32 mouse cellular contexts compared by ENCODE assay signal in the genomic region with DNA sequence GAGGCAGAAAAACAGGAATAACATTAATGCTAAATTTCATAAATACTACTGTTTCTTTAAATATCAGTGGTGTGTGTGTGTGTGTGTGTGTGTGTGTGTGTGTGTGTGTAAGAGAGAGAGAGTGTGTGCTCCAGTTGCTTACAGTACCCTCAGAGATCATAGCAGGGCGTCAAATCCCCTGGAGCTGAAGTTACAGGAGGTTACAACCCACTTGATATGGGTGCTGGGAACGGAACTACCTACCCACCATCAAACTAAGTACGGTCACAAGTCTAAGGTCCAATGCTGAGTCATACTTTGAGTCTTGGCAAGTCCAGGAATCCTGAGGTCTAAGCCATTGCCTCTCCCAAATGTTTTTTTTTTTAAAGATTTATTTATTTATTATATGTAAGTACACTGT. TPM values are rescaled to one million over a fixed set of nuclear protein-coding genes. Genes with fewer than 3 reads are reported as not detected.
"Had no signal": no experiment of that assay in that cellular context is flagged by ENCODE, and none has a peak within 500 bp of the region (broad histone marks: within the 10 kb centered on the region; RNA-seq: fewer than 3 reads in every experiment).

No protein-coding gene starts in this region.

RNA-seq across cellular contexts. Expression of gene Apol9b, which starts 1.1 kb away (rescaled TPM):
- total RNA-seq: left cerebral cortex, postnatal 25 days; megakaryocyte progenitor cell, adult 5-6 weeks; megakaryocyte, adult 5-6 weeks; monocyte, adult 5-6 weeks had no signal
- polyA plus RNA-seq: limb, embryonic 10.5 days; limb, embryonic 11.5 days; limb, embryonic 12.5 days; limb, embryonic 13.5 days; liver, embryonic 11.5 days; liver, embryonic 12.5 days; liver, embryonic 13.5 days; liver, embryonic 16.5 days; lung, embryonic 14.5 days; lung, embryonic 15.5 days; midbrain, embryonic 10.5 days; midbrain, embryonic 11.5 days; midbrain, embryonic 12.5 days; midbrain, embryonic 13.5 days; midbrain, embryonic 14.5 days; midbrain, embryonic 15.5 days; midbrain, embryonic 16.5 days; midbrain, postnatal 0 days; neural tube, embryonic 11.5 days; neural tube, embryonic 12.5 days had no signal

RNA-seq across cellular contexts. Expression of gene Apol8, which starts 29.1 kb away (rescaled TPM):
- total RNA-seq: midbrain, postnatal 0 days had no signal
- polyA plus RNA-seq: limb, embryonic 11.5 days; limb, embryonic 13.5 days; lung, adult 2 months; lung, embryonic 14.5 days; lung, embryonic 15.5 days; macrophage had no signal

RNA-seq across cellular contexts. Expression of gene Apol7e, which starts 29.1 kb away (rescaled TPM):
- total RNA-seq: left cerebral cortex, postnatal 10 days; left cerebral cortex, postnatal 36 days; left cerebral cortex, postnatal 4 days; midbrain, postnatal 0 days had no signal
- polyA plus RNA-seq: limb, embryonic 10.5 days; limb, embryonic 11.5 days; limb, embryonic 12.5 days; limb, embryonic 13.5 days; liver, embryonic 11.5 days; liver, embryonic 12.5 days; liver, embryonic 13.5 days; liver, embryonic 16.5 days; lung, embryonic 14.5 days; lung, embryonic 16.5 days; lung, postnatal 0 days; midbrain, embryonic 10.5 days; midbrain, embryonic 11.5 days; midbrain, embryonic 12.5 days; midbrain, embryonic 13.5 days; midbrain, embryonic 14.5 days; midbrain, embryonic 15.5 days; midbrain, embryonic 16.5 days; midbrain, postnatal 0 days; myocyte; neural tube, embryonic 11.5 days; neural tube, embryonic 12.5 days had no signal
